Mouse (Mus musculus): ENCODE data around the gene Plin1.

- TF ChIP-seq CTCF (IDR thresholded peaks at IDR 0.05; ENCODE audit: insufficient read depth, low read depth, low read length): no peak
- no peak for TF ChIP-seq POLR2A (IDR thresholded peaks at IDR 0.05; ENCODE audit: insufficient read depth, low read depth, low read length)
Observed at GRCm38 (mm10) chr7:79680231-79680630, 52.5 kb downstream of the Plin1 start.
